Mouse (Mus musculus): Measurements from ENCODE around the gene Crabp2.

Gene Crabp2

DNA sequence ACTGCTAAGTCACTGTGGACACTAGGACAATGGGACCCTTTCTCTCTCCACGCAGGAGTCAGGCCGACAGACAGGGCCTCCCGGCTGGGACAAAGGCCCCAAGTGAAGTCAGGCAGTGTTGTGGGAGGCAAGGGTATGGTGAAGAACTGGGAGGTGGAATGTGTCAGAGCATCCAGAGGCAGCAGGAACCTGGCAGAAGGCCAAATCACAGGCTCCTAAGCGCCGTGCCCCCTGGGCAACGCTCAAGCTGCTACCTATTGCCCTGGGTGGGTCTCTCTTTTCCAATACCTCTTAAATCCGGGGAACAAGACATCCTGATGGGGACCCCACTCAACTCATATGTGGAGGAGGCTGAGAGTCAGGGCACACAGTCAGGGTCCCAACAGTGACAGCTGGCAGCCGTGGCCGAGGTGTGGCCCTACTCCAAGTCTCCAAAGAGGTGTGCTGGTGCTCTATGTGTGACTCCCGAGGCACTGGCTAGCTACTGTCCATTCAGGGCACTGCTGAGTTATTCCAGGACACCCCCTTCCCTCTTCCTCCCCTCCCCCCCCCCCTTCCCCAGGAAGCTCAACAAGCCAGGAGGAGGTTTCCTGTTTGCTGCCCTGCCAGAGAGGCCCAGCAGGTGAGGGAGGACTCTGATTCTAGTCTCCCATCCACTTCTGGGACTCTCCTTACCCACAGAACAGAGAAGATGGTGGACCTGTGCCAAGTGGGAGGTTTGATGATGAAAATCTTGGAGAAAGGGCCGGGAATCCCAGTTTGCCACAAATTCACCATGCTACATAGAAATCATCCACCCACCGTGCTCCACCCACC, 37.2 kb downstream of the Crabp2 start:
- DNase-seq (ENCODE audit: low read depth): peak; percentile 13

DNA sequence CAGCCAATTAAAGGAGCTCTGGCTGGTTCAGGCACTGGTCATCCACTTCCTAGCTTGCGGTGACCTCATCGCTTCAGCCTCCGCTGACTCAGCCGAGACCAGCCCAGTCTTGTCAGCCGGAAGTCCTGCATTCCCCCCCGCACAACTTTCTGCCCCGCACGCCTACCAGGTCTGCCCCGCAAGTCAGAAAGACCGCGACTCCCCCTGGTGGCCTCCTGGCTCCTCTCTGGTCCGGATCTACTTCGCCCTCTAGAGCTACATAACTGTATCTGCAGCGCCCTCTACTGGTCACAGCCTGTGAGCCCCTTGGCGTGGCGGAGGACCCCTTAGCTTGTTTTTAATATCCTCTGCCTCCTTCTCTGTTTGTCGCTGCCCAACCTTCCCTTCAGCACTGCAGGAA, 38.4 kb downstream of the Crabp2 start:
- peak; percentile 98 for DNase-seq (ENCODE audit: low read depth)

GRCm38 (mm10) chr3:87987633-87988032, 39.2 kb downstream of the Crabp2 start:
- peak; percentile 90 for DNase-seq (ENCODE audit: low read depth)

DNA sequence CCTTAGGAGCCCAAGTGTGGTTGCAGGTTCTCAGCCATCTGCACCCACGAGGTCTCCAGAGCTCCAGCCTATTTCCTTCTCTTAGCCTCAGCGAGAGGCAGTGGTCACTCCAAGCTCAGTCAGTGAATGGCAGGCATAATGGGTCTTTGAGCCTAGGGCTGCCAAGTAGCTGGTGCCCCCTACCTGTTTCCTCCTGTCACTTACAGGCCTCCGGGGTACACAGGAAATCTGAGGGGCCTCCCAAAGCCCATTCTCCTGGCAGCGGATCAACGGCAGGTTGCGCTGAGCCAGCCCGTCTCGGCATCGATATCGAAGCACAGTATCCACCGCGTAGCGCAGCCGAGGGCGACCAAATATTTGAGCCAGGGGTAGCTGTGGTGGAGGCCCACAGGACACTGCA, 39.6 kb downstream of the Crabp2 start:
- DNase-seq (ENCODE audit: low read depth): no peak

DNA sequence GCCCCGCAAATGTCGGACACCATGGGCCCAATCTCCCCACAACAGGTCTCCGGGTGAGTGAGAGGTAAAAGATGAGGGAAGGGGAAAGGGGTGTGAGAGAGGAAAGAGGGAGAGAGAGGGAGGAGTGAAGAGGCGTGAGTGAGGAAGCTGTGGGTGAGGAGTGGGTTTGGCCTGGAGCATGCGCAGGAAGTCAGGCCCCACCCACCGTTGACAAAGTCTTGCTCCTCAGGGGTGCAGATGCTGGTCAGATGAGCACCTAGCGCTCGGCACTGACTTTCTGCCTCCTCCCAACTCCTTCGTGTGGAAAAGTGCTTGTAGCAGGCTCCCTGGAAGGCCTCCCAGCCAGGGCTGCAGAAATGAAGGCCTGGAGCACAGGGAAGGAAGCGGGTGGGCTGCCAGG, 41.5 kb downstream of the Crabp2 start:
- no peak for DNase-seq (ENCODE audit: low read depth)

GRCm38 (mm10) chr3:87993436-87993835, 45.0 kb downstream of the Crabp2 start:
- peak; percentile 85 for DNase-seq (ENCODE audit: low read depth)

- DNase-seq (ENCODE audit: low read depth): no peak
Observed at GRCm38 (mm10) chr3:87995331-87995730, 46.9 kb downstream of the Crabp2 start.

DNA sequence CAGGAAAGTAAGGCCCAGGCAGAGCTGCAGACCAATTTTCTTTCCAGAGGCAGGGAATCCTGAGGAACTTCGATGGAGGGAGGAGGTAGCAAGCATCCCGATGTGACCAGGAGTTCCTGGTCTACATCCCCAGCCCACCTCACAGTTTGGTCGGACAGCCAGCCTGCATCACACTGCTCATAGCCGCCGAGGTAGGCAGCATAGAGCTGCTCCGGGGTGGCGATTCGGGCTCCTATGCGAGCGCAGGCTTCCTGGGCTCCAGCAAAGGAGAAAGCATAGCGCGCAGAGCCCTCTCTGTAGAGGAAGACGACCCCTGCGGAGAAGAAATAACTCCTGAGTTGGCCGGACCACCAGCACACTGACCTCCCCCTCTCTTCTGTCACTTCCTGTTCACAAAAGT, 47.9 kb downstream of the Crabp2 start:
- DNase-seq (ENCODE audit: low read depth): no peak

DNA sequence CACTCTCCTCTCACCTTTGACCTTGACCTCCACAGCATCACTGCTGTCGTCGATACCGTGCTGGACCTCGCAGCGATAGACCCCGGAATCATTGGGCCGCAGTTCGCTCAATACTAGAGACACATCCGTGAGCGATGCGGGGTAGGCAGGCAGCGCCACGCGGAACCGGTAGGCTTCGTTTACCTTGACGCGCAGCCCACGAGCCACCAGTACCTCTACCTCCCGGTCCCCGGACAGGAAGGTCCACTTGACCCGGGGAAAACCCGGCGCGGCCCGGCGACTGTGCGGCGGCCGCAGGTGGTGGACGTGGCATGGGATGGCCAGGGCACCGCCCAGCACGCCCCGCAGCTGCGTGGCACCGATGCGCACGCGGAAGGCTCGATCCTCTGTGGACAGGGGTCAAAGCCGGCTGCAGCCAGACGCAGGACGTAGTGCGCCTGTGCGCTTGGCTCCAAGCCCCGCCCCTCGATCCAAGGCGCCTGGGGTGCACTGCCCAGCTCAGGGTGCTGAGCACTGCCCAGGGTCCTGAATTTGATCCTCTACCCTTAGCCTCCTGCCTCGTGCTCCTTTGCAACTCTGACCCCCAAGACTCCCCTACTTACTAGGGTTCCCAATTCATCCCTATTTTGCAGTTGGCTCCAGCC, 48.6 kb downstream of the Crabp2 start:
- no peak for DNase-seq (ENCODE audit: low read depth)

DNA sequence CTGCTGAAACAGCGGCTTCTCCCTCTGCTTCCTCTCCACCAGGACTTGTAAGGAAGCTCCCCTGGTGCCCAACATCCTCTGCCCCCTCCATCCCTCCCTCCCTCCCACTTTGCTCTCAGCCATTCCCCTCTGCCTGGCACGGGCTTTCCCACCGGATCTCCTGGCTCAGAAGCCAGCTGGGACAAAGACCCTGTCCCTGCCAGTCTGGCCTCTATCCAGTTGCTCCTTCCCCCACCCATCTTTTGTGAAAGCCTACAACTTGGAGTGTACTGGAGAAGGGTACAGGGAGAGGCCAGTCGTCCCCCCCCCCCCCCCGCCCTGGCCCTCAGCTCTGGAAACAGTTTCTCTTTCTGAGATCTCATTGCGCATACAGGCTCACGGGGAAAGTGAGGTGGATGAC, 50.3 kb downstream of the Crabp2 start:
- no peak for DNase-seq (ENCODE audit: low read depth)

- no peak for DNase-seq (ENCODE audit: low read depth)
Observed at GRCm38 (mm10) chr3:87999243-87999895, 50.9 kb downstream of the Crabp2 start.

GRCm38 (mm10) chr3:88000181-88000580, 51.7 kb downstream of the Crabp2 start, which contains the start of gene Bcan:
Bcan (minus strand) TSS chr3:88000230.
- DNase-seq (ENCODE audit: low read depth): no peak

- DNase-seq (ENCODE audit: low read depth): no peak
Observed at GRCm38 (mm10) chr3:88000816-88001595, 52.5 kb downstream of the Crabp2 start.

DNA sequence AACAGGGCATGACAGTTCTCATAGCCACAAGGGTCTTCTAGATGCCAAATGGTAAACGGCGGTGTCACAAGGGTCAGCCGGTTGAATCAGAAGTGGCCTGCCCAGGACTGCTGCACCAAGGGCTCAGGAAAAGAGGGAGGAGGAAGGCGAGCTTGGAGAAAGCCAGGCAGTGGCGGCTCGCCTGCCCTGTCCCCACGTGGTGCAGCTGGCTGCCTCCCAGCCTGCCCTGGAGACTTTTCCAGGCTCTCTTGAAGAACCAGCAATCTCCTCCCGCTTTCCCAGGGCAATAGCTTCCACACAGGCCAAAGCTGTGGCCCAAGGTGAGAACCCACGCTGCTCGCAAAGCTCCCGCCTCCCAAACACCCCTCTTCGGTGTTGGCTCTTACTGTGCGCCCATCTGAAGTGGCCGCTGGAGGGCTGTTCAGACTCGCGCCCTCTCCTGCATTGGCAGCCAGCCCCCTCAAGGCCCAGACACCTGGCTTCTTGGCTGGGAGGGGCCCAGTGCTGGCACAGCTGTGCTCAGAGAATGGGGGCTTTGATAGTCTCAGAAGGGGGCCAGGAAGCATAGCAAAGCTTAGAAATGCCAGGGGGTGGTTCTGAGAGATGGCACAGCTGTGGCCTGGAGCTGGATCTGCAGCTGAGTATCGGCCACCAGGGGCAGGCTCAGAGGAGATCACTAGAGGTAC, 54.0 kb downstream of the Crabp2 start:
- DNase-seq (ENCODE audit: low read depth): no peak

All from 416B (cell line).